Mouse (Mus musculus) B cell, adult 2 months (primary cell): Measurements from ENCODE around the gene Zbtb25.

ENCODE experiments used
- DNase-seq, 2 experiments: peaks; one replicate each; pipeline ENCODE4 v3.0.0; 2022

Zbtb25 gene

DNA sequence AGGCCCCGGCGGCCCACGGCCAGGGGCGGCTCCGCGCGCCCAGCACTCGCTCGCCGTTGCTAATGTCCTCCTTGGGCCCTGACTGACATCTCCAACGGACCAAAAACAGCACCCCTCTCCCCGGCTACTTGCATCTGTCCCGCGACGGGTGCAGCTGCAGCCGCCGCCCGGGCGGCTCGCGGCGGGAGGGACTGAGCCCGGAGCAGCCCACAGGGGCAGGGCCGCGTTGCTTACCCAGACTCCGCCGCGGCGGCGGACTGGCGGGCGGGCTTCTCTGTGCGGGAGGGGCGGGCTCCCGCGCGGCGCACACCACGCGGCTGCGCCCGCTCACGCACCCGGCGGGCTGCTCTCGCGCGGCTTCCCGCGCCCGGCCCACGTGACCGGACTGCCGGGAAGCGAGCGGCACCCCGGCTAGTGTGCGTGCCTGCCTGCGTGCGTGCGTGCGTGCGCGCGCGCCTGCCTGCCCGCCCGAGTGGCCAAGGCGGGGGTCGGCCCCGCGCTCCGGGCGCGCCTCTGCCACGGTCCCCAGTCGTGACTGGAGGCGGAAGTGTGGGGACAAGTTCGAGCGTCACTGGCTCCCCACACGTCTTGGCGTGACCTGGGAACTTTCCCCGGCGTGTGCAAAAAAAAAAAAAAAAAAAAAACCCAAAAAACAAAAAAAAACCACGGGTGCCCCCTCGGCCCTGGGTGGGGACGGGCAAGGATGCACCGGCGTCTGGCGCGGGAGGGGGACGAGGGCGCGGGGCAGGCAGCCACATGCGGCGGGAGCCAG lies at the start of gene Zbtb25:
Gene Zbtb25, minus strand, starts transcription at position 397 of the 772 bp plus-strand sequence.
- peak; percentile 89 to 90 for DNase-seq

DNA sequence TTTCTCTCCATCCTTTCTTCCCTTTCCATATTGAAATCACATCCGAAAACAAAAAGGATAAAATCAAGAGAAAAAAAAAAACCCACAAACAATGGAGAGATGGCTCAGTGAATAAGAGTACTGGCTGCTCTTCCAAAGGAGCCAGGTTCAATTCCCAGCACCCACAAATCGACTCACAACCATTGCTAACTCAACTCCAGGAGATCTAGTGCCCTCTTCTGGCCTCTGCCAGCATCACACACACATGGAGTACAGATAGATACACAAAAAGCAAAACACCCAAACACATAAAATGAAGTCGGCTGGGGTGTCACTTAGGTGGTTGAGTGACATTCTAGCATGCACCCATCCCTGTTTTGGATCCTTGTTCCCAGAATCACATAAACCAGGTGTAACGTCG lies 48.9 kb upstream of the Zbtb25 start:
- DNase-seq, result peak in 1 of 2 experiments; percentile 11

DNA sequence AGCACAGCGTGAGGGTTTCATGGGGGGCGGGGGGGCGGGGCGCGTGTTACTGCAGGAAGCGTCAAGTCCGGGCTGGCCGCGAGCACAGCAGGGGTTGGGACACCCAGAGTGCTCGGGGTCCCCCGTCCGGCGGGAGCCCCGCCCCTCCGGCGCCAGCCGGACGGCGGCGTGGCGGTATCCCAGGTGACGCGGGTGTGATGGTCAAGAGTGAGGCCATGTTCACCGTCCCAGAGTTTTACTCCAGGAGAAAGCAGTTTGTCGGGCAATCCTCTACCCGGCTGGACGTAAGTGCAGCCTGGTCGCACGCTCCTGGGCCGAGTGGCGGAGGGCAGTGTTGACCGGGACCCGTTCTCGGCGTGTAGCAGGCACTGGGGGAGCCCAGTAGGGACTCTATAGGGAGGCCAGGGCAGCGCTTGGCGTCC lies 48.0 kb upstream of the Zbtb25 start, which contains the start of gene Ppp1r36:
Gene Ppp1r36, plus strand, starts transcription at position 106 of the 422 bp plus-strand sequence.
- peak in 1 of 2 experiments; percentile 9 for DNase-seq

DNA sequence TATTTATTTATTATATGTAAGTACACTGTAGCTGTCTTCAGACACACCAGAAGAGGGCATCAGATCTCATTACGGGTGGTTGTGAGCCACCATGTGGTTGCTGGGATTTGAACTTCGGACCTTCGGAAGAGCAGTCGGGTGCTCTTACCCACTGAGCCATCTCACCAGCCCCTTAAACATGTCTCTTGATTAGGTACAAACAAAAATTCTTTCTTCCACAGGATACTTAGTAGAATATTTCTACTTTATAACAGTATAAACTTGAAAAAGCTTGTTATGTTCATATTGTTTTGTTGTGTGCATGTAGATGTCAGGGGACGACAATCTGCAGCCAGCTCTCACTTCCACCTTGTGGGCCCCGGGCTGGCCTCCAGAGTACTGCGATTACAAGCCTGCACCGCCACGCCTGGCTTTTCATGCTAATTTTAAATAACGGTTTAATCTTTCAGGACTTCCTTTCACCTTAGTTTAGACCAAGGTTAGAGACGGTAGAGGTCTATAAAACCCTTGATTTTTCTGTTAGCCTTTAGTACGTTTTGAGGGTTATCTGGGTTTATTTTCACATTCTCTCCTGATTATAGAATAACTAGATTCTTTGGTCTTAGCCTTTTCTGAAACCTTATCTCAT lies 46.1 kb upstream of the Zbtb25 start:
- DNase-seq, result peak; percentile 59 to 62

DNA sequence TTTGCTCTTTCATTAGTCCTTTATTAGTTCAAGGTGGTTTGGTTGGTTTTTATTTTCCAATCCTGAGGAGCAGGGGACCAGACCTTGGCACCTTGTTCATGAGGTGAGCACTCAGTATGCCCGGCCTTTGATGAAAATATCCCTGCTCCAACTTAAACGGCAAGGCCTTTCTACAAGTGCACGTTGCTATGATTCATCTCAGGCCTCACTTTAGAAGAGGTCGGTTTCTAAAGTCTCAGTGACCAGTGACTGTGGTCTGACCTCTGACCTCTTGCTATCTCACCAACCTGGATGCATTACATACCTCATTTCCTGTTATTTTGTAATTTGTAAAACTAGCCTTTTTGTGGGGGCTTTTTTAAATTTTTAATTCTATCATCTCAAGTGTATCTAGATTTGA lies 39.8 kb upstream of the Zbtb25 start:
- DNase-seq, result no peak

DNA sequence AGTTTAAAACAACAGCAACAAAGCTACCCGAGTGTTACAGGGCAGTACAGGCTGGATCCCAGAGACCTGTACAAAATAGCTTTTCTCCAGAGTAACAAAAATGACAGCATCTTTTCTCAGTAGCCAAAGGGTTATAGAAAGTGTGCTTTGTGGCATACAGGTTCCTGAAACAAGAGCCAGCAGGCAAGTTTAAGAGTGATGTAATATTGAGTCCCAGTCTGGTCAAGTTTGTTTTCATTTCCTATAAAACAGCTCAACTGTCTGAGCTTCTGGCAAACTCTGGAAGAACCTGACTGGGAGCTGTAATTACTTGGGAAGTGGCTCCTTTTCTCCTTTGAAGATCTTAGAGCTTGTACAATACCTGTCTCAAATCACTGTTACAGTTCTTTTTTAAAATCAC lies 37.8 kb upstream of the Zbtb25 start:
- no peak for DNase-seq

DNA sequence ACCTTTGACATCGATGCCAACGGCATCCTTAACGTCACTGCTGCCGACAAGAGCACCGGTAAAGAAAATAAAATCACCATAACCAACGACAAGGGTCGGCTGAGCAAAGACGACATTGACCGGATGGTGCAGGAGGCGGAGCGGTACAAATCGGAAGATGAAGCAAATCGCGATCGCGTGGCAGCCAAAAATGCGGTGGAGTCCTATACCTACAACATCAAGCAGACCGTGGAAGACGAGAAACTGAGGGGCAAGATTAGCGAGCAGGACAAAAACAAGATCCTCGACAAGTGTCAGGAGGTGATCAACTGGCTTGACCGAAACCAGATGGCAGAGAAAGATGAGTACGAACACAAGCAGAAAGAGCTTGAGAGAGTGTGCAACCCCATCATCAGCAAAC lies 36.6 kb upstream of the Zbtb25 start:
- DNase-seq, result peak in 1 of 2 experiments; percentile 52

DNA sequence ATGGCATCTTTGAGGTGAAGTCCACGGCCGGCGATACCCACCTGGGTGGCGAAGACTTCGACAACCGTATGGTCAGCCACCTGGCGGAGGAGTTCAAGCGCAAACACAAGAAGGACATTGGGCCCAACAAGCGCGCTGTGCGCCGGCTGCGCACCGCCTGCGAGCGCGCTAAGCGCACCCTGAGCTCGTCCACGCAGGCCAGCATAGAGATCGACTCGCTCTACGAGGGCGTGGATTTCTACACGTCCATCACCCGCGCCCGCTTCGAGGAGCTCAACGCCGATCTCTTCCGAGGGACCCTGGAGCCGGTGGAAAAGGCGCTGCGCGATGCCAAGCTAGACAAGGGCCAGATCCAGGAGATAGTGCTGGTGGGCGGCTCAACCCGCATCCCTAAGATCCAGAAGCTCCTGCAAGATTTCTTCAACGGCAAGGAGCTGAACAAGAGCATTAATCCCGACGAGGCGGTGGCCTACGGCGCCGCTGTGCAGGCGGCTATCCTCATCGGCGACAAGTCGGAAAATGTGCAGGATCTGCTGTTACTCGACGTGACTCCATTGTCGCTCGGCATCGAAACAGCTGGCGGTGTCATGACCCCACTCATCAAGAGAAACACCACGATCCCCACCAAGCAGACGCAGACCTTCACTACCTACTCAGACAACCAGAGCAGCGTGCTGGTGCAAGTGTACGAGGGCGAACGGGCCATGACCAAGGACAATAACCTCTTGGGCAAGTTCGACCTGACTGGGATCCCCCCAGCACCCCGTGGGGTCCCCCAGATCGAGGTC lies 36.0 kb upstream of the Zbtb25 start:
- peak; percentile 35 to 57 for DNase-seq

DNA sequence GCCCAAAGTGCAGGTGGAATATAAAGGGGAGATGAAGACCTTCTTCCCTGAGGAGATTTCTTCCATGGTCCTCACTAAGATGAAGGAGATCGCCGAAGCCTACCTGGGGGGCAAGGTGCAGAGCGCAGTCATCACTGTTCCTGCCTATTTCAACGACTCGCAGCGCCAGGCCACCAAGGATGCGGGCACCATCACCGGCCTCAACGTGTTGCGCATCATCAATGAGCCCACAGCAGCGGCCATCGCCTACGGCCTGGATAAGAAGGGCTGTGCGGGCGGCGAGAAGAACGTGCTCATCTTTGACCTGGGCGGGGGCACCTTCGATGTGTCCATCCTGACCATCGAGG lies 35.4 kb upstream of the Zbtb25 start:
- peak in 1 of 2 experiments; percentile 35 for DNase-seq

DNA sequence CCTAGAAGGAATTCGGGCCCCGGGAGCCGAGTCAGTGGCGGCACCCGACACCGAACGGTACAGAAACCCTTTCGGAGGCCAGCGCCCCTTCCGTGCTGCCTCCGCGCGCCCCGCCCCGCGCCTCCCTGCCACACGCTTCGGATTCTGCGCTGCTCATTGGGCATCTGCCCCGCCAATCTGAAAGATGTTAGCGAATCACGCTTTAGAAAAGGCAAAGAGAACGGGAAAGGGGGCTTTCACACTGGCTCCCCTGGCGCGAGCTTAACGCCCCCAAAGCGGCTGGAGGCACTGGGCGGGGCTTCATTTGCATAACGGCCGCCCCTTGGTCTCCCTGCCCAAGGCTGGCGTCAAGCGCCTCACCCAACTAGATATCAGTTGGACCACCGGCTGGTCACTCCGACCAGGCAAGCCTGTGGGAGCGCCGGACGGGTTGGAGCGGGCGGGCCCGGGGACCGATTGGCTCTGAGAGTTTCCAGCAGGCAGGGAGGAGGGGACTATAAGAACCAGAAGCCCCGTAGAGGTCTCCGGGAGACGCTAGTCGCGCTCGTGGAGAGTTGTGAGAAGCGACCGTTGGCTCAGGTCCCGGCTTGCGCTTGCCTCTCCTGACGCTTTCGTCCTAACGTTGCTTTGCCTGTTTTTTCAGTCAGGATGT lies 34.6 kb upstream of the Zbtb25 start, which contains the start of gene Hspa2:
Gene Hspa2, plus strand, starts transcription at position 291 of the 652 bp plus-strand sequence.
- DNase-seq, result peak; percentile 96 to 97

DNA sequence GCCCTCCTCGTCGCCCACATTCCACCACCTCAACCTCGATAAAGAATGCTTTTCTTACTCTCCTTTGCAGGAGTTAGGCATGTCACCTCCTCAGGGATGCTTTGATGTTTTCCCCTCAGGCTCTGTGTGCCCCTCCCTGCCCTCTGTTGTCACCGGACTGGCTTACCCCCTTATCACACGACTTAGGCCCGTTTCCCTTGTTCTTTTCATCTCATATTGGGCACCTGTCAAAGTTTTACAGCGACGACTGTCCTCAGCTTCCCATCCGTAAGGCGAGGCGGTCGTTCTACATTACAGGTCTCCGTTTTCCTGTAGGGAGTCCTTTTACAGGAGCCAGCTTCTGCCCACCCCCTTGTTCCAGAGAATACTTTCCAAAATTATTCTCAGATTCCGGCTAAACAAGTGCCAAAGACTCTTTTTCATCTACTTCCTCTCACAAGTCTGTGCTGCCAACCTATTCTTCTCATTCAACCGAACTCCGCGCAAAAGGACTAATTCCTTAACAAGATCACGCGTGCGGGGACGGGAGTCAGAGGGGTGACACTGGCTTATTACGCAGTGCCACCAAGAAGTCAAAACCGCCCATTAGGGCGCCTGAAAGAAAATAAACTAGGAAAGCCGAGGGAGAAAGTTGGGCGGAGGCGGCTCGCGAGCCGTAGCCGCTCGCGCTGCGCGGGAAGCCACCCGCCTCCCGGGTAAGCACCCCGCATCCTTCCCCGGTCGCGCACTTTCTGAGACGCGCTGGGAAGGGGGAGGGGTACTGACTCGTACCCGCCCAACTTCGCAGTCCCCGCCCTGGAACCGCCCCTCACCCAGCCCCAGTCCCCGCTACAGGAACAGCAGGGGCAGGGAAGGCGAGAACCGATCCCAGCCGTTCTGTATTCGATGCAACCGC lies 33.8 kb upstream of the Zbtb25 start:
- peak; percentile 15 to 24 for DNase-seq

DNA sequence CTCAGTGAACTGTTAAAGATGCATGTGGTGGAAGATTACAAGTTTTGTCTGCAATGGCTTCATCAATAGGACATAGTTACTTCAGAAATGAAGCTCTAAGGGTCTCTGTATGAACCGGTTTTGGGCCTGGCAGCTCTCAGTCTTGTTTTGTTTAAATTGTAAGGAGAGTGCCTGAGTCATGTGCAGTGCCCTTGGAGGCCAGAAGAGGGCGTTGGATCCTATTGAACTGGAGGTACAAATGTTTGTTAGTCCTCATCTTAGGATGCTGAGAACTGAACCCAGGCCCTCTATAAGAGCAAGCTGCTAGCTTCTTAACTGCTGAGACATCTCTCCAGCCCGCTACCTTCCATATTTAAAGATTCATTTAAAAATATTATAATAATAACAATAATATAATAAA lies 32.3 kb upstream of the Zbtb25 start:
- DNase-seq, result peak; percentile 35 to 45

DNA sequence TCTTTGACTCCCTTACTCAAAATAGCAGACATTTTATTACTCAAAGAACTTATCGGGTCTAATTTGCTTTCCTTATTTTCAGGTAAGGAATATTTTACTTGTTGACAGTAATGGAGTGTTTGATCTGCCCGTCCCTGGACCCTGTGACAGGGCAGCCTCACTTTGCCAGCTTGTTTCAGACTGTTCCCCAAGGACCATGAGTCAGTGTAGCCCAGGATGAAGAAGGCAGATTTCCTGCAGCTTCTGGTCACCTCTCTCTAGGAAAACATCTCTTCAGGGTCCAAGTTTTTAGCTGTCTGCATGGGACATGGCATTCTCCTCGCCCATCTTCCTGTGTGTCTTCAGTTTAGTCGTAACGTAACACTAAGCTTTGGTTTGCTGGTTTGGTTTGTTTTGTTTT lies 27.9 kb upstream of the Zbtb25 start:
- DNase-seq, result no peak

DNA sequence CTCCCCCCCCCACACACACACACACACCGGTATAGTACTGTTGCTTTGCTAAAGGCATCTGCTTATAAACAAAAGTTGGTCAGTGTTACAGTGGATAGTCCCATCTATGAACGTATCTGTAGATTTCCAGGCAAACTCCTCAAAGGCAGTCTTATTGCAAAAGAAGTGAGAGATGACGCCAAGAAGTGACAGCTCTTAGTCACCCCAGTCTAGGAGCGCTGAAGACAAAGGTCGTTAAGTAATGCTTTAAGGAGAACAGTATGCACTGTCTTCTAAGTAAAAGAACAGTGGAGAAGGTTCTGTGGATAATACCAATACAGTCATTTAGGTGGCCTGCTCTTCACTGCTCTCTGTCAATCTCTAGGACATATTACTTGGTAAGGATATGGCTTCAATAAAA lies 23.6 kb upstream of the Zbtb25 start:
- DNase-seq, result no peak

DNA sequence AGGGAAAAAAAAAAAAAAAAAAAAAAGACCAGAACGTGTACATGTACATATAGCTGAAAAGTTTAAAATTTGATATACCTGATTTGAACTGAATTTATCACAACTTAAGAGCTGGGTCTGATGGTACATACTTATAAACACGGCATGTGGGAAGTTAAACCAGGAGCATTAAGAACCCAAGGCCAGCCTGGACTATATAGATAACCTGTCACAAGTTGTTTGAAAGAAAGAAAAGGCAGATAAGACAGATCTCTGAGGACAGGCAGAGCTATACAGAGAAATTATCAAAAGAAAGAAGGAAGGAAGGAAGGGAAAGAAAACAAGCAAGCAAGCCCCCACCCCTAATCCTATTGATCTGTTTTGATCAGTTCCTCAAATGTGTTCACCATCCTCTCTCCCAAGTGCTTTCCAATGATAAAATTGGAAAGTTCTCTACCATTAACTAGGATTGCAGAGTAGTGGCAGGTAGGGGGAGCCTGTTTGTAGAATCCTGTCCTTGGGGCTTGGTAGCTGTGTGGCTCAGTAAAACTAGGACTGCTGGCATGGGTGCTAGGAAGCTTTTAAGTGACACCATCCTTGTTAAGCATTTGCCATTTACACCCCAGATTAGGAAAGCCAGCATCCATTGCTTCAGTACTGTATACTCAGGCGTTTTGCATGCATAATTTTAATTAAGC lies 22.3 kb upstream of the Zbtb25 start:
- DNase-seq, result no peak

DNA sequence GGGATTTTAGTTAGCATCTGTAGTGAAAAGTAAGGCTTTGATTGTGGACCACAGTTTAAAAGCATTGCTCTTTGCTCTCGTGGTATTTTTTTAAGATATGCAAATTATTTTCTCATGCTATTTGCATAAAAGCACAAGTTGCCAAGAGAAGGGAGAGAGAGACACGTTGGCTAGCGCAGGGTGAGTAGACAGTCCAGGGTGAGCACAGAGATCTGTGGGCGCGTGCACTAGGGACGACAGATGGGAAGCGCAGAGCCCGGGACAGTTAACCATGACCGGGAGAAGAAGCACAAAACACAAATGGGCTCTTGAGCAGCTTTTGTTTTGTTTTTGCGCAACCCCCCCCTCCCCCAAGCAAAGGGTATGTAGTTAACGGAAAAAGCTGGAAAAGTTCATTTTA lies 19.4 kb upstream of the Zbtb25 start:
- no peak for DNase-seq

DNA sequence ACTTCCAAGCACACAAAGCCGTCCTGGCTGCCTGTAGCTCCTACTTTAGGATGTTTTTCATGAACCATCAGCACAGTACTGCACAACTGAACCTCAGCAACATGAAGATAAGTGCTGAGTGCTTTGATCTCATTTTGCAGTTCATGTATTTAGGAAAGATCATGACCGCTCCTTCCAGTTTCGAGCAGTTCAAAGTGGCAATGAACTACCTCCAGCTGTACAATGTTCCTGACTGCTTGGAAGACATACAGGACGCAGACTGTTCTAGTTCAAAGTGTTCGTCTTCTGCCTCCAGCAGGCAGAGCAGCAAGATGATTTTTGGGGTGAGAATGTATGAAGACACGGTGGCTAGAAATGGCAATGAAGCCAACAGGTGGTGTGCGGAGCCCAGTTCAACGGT lies 15.9 kb upstream of the Zbtb25 start:
- DNase-seq, result no peak

DNA sequence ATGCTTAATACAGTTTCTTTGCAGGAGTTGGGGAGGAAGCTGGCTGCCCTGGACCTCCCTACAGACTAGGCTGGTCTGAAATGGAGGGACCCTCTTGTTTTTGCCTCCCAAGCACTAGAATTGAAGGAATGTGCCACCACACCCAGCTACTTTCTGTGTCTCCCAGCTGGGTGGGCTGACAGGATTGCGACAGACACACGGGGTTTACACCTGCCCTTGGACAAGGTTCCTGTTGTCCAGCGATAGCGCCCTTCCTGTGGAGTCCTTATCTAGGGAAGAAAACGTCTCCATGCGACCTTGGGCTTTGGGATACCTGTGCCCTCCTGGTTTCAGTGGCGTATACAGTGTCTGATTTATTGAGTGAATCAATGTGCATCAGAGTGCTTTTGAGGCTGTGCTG lies 10.7 kb upstream of the Zbtb25 start:
- DNase-seq, result no peak

DNA sequence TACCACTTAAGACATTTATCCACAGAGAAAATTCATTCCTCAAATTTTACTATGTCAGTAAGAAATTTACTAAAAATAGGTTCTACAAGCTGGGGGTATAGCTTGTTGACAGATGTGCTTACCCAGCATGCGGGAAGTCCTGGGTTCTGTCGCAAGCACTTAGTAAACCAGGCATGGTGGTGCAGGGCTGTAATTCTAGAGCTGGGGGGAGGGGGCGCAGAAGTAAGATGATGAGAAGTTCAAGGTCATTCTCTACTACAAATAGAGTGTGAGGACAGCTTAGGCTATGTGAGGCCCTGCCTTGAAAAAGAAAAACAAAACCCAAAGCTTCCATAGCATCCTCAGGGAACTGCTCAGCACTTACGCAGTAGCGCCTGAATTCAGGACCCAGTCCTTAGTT lies 9.2 kb upstream of the Zbtb25 start:
- DNase-seq, result no peak

DNA sequence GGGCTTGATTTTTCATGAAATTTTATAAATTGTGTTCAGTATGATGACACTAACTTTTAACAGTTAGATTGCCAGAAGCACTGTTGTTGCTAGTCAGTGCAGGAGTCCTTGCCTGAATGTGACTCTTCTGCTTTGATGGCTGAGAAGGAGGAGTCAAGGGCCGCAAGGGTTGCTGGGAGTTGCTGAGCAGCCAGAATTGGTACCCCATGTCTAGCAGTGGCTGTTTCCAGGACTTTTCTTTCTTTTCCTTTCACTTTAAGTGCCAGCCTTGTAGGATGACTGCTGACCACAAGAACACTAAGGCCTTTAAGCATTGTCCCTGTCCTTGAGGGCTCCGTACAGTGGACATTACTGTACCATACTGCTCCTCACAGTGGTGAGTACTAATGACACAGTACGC lies 8.3 kb upstream of the Zbtb25 start:
- DNase-seq, result no peak

DNA sequence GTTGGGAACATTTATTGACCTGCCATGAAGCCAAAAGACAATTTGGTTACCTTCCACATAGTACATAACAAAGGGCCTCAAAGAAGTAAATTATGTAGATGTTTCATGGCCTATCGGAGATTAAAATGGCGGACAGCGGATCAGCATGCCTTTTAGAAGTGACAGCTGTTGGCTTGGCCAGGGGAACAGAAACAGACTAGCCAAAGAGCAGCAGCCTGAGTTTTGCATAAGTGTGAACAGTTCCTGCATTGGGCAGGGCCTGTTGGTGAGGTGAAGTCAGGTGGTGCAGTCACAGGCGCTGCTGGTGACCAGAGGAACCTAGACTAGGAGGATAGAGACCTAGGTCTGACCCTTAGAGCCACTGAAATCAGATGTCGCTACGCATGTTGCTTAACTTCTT lies 7.7 kb upstream of the Zbtb25 start:
- DNase-seq, result peak; percentile 57 to 59
